Mouse (Mus musculus) frontal cortex, postnatal 14 days (tissue): Measurements from ENCODE around the gene Mgat5b.

Experiments used
- DNase-seq, 2 experiments: peaks; one replicate each; pipeline ENCODE4 v3.0.0; 2022; ENCODE audit warnings: low spot score in 2 of 2

Mgat5b gene

GRCm38 (mm10) chr11:116919186-116920020 is 740 bp downstream of the Mgat5b start:
- DNase-seq = no peak

- DNase-seq = no peak
Measured at GRCm38 (mm10) chr11:116920746-116921145, 2.1 kb downstream of the Mgat5b start.

GRCm38 (mm10) chr11:116922058-116922457 is 3.4 kb downstream of the Mgat5b start:
- DNase-seq = no peak

GRCm38 (mm10) chr11:116928031-116928430 is 9.4 kb downstream of the Mgat5b start:
- DNase-seq = no peak

- DNase-seq = no peak
Measured at GRCm38 (mm10) chr11:116934862-116935261, 16.2 kb downstream of the Mgat5b start.

- DNase-seq = no peak
Measured at GRCm38 (mm10) chr11:116935354-116935753, 16.7 kb downstream of the Mgat5b start.

GRCm38 (mm10) chr11:116935917-116936316 is 17.3 kb downstream of the Mgat5b start:
- DNase-seq = no peak

- no peak for DNase-seq
Measured at GRCm38 (mm10) chr11:116937141-116937540, 18.5 kb downstream of the Mgat5b start.

GRCm38 (mm10) chr11:116940088-116940855 is 21.6 kb downstream of the Mgat5b start:
- no peak for DNase-seq

- no peak for DNase-seq
Measured at GRCm38 (mm10) chr11:116944346-116944745, 25.7 kb downstream of the Mgat5b start.

GRCm38 (mm10) chr11:116949832-116950231 is 31.2 kb downstream of the Mgat5b start:
- no peak for DNase-seq

- no peak for DNase-seq
Measured at GRCm38 (mm10) chr11:116951429-116951828, 32.8 kb downstream of the Mgat5b start.

GRCm38 (mm10) chr11:116954231-116955118 is 35.8 kb downstream of the Mgat5b start:
- DNase-seq = peak; percentile 33 to 44

GRCm38 (mm10) chr11:116958601-116959000 is 39.9 kb downstream of the Mgat5b start:
- no peak for DNase-seq

- DNase-seq = no peak
Measured at GRCm38 (mm10) chr11:116965061-116965460, 46.4 kb downstream of the Mgat5b start.

GRCm38 (mm10) chr11:116965961-116966360 is 47.3 kb downstream of the Mgat5b start:
- DNase-seq = no peak

GRCm38 (mm10) chr11:116968586-116968985 is 49.9 kb downstream of the Mgat5b start:
- no peak for DNase-seq

- DNase-seq = no peak
Measured at GRCm38 (mm10) chr11:116969498-116969897, 50.8 kb downstream of the Mgat5b start.

- DNase-seq = no peak
Measured at GRCm38 (mm10) chr11:116970847-116971246, 52.2 kb downstream of the Mgat5b start.

GRCm38 (mm10) chr11:116972828-116973227 is 54.2 kb downstream of the Mgat5b start:
- DNase-seq = no peak

GRCm38 (mm10) chr11:116973508-116973907 is 54.8 kb downstream of the Mgat5b start:
- no peak for DNase-seq

- no peak for DNase-seq
Measured at GRCm38 (mm10) chr11:116974341-116974740, 55.7 kb downstream of the Mgat5b start.
